Mouse (Mus musculus): ENCODE measurements around the gene Mt3. TPM values are rescaled to one million over a fixed set of nuclear protein-coding genes. Genes with fewer than 3 reads are reported as not detected.
A peak's percentile ranks its signal among the peaks of the same experiment; 100 is the strongest.

Gene Mt3
- polyA plus RNA-seq, 3 experiments from 2014 or later, result 5.9 TPM; not detected in 2

DNA sequence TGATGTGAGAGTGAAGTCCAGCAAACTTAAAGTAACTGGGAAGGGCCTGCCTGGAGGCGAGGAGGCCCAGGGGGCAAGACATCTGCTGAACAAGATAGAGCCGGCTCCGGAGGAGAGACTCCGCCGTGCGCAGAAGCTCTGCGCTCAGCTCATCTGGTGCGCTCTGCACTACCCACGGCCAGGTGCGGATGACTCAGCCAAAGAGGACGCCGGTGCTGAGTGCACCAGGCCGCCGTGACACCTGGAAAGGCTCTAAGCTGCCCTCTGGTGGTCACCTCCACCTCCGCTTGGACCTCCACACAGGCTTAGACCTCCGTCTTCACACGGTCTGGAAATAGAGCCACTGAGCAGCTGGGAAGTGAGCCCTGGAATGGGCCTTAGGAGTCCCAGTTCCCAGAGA is 34.1 kb downstream of the Mt3 start:
- peak; percentile 32 for ATAC-seq

DNA sequence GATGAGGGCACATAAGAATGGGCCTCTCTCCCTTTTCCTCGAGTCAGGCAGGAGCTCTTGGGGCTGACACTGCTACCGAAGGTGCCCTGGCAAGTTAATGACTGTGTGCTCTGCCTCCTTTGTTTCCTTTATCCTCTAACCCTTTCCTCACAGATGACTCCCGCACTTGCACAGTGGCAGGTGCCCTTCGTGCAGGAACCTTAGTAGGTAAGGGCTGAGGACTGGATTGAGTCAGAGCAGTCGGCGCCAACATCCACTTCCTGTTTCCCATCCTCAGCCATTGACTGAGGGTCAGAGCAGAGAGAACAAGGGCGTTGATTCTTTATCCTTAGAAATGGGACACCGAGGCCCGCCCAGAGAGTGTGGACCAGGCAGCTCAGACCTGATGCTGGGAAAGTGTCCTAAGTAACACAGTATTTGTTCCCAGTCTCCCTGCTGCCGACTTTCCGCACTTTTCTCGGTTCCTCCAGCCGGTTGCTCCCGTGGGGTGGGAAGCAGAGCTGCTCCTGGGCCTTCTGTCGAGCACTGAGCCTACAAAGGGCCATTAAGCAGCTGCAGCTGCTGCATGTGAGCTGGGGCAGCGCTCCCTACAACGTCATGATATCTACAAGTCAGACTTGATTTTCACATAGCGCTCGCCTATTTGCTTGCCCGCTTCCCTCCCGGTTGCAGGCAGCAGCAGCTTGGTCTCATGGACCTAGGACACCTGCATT is 35.0 kb downstream of the Mt3 start:
- no peak for ATAC-seq

DNA sequence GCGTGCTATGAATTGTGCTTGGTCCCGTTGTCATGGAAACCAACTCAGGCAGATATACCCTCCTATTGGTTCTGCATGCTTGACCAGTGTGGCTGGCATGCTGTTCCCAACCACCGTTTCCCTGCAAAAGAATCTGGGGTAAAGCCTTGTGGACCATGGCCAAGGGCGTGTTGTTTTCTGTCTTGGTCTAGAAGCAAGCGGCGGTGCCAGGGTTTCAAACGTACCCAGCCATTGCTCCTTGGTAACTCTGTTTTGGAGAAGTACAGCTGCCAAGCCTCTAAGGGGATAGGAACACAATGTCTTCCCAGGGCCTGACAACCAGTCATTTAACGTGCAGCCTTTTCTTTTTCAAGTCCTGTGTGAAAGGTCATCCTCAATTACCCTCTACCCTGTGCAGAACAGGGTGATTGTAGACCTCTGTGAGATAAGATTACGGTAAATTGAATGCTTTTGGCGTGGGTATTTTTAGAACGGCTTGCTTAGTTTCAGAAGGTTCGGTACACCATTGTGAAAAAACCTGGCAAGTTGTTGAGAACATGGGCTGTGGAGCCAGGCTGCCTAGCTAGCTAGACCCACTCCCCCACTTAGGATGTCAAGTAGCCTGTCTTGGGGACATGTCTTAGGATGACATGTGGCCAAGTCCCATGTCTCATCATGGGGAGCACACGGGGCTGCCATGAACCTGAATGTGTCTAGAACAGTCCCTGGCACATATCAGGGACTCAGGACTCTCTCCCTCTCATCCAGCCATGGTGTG is 37.0 kb downstream of the Mt3 start:
- ATAC-seq, result no peak

DNA sequence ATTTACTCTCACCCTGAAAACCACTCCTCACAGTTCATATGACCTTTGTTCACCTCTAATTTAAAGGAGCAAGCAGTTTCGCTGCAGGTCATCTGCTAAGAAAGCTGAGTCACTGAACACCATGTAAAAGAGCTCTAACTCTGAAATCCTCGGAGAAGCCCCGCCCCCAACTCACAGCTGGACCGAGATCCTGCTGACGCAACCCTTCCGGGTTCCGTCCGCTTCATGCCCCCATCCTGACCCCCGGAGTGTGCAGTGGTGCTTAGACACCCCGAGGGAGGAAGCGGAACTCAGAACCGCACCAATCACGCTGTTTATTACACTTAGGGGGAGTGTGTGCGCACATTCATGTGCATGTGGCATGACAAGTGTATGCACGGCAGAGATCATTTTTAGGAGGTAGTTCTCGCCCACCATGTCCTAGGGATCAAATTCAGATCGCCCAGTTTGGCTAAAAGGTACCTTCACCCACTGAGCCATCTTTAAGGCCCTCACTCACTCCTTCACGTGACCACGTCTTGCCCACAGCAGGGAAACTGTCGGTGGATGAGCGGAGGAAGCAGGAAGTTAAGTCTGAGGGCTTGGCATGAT is 38.8 kb downstream of the Mt3 start:
- ATAC-seq, result peak; percentile 83

DNA sequence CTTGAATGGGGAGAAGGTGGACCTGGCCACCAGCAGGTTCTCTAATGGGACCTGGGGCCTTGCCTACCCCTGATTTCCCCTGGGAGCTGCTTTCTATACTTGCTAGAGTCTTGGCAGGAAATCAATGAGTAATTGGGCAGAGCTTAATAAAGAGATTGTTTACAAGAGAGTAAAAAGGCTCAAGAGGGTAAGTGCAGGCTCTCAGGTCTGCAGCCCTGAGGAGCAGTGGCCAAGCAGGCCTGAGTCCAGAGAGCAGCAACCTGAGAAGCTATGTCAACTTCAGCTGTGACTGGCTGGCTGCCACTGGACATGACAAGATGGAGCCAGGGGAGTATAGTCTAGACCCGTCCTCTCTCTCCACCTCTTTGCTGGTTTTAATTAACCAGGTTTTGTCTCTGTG is 40.5 kb downstream of the Mt3 start:
- ATAC-seq, result no peak

DNA sequence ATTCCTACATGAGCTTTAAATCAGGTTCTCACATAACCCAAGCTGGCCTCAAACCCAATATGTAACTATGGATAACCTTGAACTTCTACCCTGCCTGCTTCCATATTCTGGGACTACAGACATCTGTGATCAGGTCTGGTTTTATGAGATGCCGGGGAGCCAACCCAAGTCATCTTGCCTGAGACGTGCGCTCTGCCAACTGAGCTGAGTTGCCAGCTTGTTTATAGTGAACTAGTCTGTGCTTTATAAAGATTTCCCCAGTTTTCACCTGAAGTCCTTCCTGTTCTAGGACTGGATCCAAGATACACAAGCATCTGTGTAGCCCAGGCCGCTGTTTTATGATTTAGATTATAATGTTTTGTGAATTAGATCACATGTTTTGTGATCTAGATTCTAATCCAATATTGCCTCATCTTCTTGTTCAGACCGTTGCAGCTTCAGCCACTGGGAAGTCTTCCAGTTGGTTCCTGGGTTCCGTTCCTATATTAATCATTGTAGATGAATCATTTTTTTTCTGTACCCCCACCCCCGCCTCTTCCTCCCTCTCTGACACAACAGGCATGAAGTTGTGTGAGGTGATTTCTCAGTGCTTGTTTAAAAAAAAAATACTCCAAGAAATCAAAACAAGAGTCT is 42.3 kb downstream of the Mt3 start:
- no peak for ATAC-seq

DNA sequence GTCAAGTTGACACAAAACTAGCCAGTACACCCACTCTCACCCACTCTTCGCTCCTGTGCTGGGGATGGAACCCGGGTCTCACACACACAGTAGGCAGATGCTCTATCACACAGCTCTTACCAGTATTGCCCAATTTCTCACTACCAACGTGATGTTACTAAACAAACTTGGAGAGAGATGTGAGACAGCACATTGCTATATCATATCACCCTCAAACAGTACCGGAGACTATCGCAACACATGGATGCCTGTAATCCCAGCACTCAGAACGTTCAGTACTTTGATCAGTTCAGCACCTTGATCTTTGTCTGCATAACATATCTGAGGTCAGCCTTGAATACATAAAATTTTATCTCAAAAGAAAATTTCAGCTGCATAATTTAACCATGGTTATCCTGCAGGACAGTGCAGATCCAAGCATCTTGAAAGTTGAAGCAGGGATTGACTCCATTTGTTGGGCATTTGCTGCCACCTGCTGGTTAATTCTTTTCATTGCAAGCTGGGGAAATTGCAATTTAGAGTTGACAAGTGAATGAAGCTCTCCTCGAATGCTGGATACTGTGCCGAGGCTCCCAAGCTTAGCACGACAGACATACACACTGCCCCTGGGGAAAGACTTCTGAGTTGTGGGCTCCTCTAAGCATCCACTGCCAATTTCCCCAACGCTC is 46.9 kb downstream of the Mt3 start:
- ATAC-seq, result peak; percentile 48

Other genes with a start within 250 kb of the Mt3 start
- 10 to 100 TPM; 20.3 to 38.5 (median 38.0) TPM for gene Amfr, start 139.8 kb upstream of the Mt3 start, polyA plus RNA-seq (2017; shearing (Covaris generic))
- 100 to 1,000 TPM in 1 of 3 experiments, 10 to 100 TPM in 2; 60.1 to 163 (median 82.0) TPM for gene Nudt21, start 115.6 kb upstream of the Mt3 start, polyA plus RNA-seq (2017; shearing (Covaris generic))
- gene Ogfod1, start 115.4 kb upstream of the Mt3 start, polyA plus RNA-seq (2017; shearing (Covaris generic)), result 10 to 100 TPM; 16.7 to 23.2 (median 22.4) TPM
- 1 to 10 TPM; 1.6 to 9.5 (median 5.9) TPM for gene Bbs2, start 53.7 kb upstream of the Mt3 start, polyA plus RNA-seq (2017; shearing (Covaris generic))
- not detected for gene Mt4, start 15.4 kb upstream of the Mt3 start, polyA plus RNA-seq (2017; shearing (Covaris generic))
- under 1 TPM in 1 of 3 experiments, not detected in 2; 0.94 TPM for gene Mt2, start 20.1 kb downstream of the Mt3 start, polyA plus RNA-seq (2017; shearing (Covaris generic))
- 10 to 100 TPM in 1 of 3 experiments, 1 to 10 TPM in 2; 1.5 to 11.0 (median 2.6) TPM for gene Mt1, start 26.5 kb downstream of the Mt3 start, polyA plus RNA-seq (2017; shearing (Covaris generic))
- gene Nup93, start 62.0 kb downstream of the Mt3 start, polyA plus RNA-seq (2017; shearing (Covaris generic)), result 10 to 100 TPM; 29.9 to 37.2 (median 35.3) TPM
- under 1 TPM in 1 of 3 experiments, not detected in 2; 0.20 TPM for gene Slc12a3, start 176.6 kb downstream of the Mt3 start, polyA plus RNA-seq (2017; shearing (Covaris generic))
- gene Herpud1, start 233.8 kb downstream of the Mt3 start, polyA plus RNA-seq (2017; shearing (Covaris generic)), result 100 to 1,000 TPM in 2 of 3 experiments, 10 to 100 TPM in 1; 75.9 to 149 (median 110) TPM

All from inflammation-experienced regulatory T-cells, adult 6 months (primary cell).